41 mouse cellular contexts compared by ENCODE assay signal in genomic region chr15:85063421-85063820, GRCm38 (mm10). TPM values are rescaled to one million over a fixed set of nuclear protein-coding genes. Genes with fewer than 3 reads are reported as not detected.
"Had no signal": no experiment of that assay in that cellular context is flagged by ENCODE, and none has a peak within 500 bp of the region (broad histone marks: within the 10 kb centered on the region; RNA-seq: fewer than 3 reads in every experiment).

No protein-coding gene starts in this region.

- ATAC-seq: hindbrain, embryonic 16.5 days; hindbrain, postnatal 0 days; inflammation-experienced regulatory T-cells, adult 6 months; intestine, embryonic 15.5 days; intestine, embryonic 16.5 days; intestine, postnatal 0 days had no signal

- H3K9ac ChIP-seq: heart, embryonic 13.5 days; heart, embryonic 15.5 days; hindbrain, embryonic 12.5 days; hindbrain, embryonic 13.5 days; hindbrain, embryonic 14.5 days; hindbrain, embryonic 15.5 days; intestine, embryonic 15.5 days; kidney, embryonic 15.5 days had no signal

- H3K9me3 ChIP-seq: heart, embryonic 10.5 days; heart, embryonic 13.5 days; heart, embryonic 15.5 days; hindbrain, embryonic 10.5 days; hindbrain, embryonic 12.5 days; hindbrain, embryonic 13.5 days; hindbrain, embryonic 15.5 days; intestine, embryonic 15.5 days; kidney, embryonic 15.5 days had no signal

- H3K4me1 ChIP-seq: heart, embryonic 10.5 days; heart, embryonic 13.5 days; heart, embryonic 15.5 days; hindbrain, embryonic 10.5 days; hindbrain, embryonic 12.5 days; hindbrain, embryonic 13.5 days; hindbrain, embryonic 15.5 days; intestine, embryonic 15.5 days; kidney, embryonic 15.5 days had no signal

- H3K4me3 ChIP-seq: heart, embryonic 10.5 days; heart, embryonic 13.5 days; heart, embryonic 15.5 days; hindbrain, embryonic 10.5 days; hindbrain, embryonic 12.5 days; hindbrain, embryonic 13.5 days; hindbrain, embryonic 15.5 days; intestine, embryonic 15.5 days; kidney, embryonic 15.5 days; layer of hippocampus, adult 2 months; left cerebral cortex, adult 2 months had no signal

- H3K27me3 ChIP-seq: heart, embryonic 13.5 days; heart, embryonic 15.5 days; hindbrain, embryonic 12.5 days; hindbrain, embryonic 13.5 days; hindbrain, embryonic 15.5 days; intestine, embryonic 15.5 days; kidney, embryonic 15.5 days had no signal

- H3K4me2 ChIP-seq: heart, embryonic 11.5 days; heart, embryonic 13.5 days; heart, embryonic 15.5 days; hindbrain, embryonic 12.5 days; hindbrain, embryonic 13.5 days; hindbrain, embryonic 14.5 days; hindbrain, embryonic 15.5 days; intestine, embryonic 15.5 days; kidney, embryonic 15.5 days had no signal

- DNase-seq: heart, postnatal 10 days; heart, postnatal 14 days; heart, postnatal 36 days; heart, postnatal 4 days; kidney, adult 11 months; kidney, adult 18-20 months; kidney, adult 8-10 months; kidney, adult 9 months; kidney, postnatal 10 days; kidney, postnatal 14 days; kidney, postnatal 25 days; kidney, postnatal 36 days; kidney, postnatal 4 days; layer of hippocampus, adult 9-11 months; layer of hippocampus, postnatal 36 days had no signal

- H3K27ac ChIP-seq: heart, embryonic 10.5 days; heart, embryonic 13.5 days; heart, embryonic 15.5 days; hindbrain, embryonic 10.5 days; hindbrain, embryonic 12.5 days; hindbrain, embryonic 13.5 days; hindbrain, embryonic 14.5 days; hindbrain, embryonic 15.5 days; hindbrain, postnatal 0 days; intestine, embryonic 15.5 days; kidney, embryonic 15.5 days; kidney, postnatal 0 days; layer of hippocampus, adult 2 months; left cerebral cortex, adult 2 months had no signal

RNA-seq across cellular contexts. Expression of gene Upk3a, which starts 46.5 kb away (rescaled TPM):
- total RNA-seq: heart, postnatal 10 days; heart, postnatal 14 days; heart, postnatal 25 days; heart, postnatal 36 days; heart, postnatal 4 days; hematopoietic stem cell, adult 5-6 weeks; layer of hippocampus, adult 2 months; layer of hippocampus, postnatal 14 days; layer of hippocampus, postnatal 25 days; layer of hippocampus, postnatal 36 days; left cerebral cortex, adult 2 months had no signal
- polyA plus RNA-seq: heart, embryonic 11.5 days; heart, embryonic 14.5 days; heart, postnatal 0 days; hindbrain, embryonic 11.5 days; inflammation-experienced regulatory T-cells, adult 6 months had no signal
